Mouse (Mus musculus): ENCODE data around the gene Mthfd1.

- no peak for TF ChIP-seq POLR2A (IDR thresholded peaks at IDR 0.05; ENCODE audit: control insufficient read depth, low read depth, low read length)
- no peak for TF ChIP-seq CTCF (IDR thresholded peaks at IDR 0.05; ENCODE audit: control insufficient read depth, insufficient read depth, insufficient replicate concordance, low read depth, low read length)
These were observed 1.1 kb upstream of the Mthfd1 start for GRCm38 (mm10) chr12:76253991-76254390.

Data from testis, adult 2 months (tissue).